Mouse (Mus musculus) kidney, adult 2 months (tissue): ENCODE measurements around the gene Zbtb48. TPM values are rescaled to one million over a fixed set of nuclear protein-coding genes. Genes with fewer than 3 reads are reported as not detected.

Experiments used
- DNase-seq: peaks from one replicate; pipeline ENCODE4 v3.0.0; 2021
- H3K27ac ChIP-seq: fragments of 200-500 bp; 2 replicates; pipeline ENCODE4 v1.5.1; 2012; ENCODE audit warnings: low read depth, low read length, control low read depth, inconsistent platforms; ENCODE audit not compliant: insufficient read depth
- H3K27me3 ChIP-seq: fragments of 200-500 bp; replicated peaks from 2 replicates; pipeline ENCODE4 v1.6.1; 2012; ENCODE audit warnings: mild to moderate bottlenecking, moderate library complexity, low read length, inconsistent platforms; ENCODE audit not compliant: control insufficient read depth, insufficient read depth
- H3K36me3 ChIP-seq: fragments of 200-500 bp; 2 replicates; pipeline ENCODE4 v1.6.1; 2012; ENCODE audit warnings: mild to moderate bottlenecking, moderate library complexity, low read length, inconsistent platforms; ENCODE audit not compliant: control insufficient read depth, insufficient read depth
- H3K4me1 ChIP-seq: fragments of 200-500 bp; 2 replicates; pipeline ENCODE4 v1.6.1; 2011; ENCODE audit warnings: low read length; ENCODE audit not compliant: control insufficient read depth, insufficient read depth
- H3K4me3 ChIP-seq: fragments of 200-500 bp; 2 replicates; pipeline ENCODE4 v1.5.1; 2011; ENCODE audit warnings: mild to moderate bottlenecking, low read depth, low read length, control low read depth; ENCODE audit not compliant: insufficient read depth
- CTCF ChIP-seq: fragments of 200-500 bp; conservative IDR thresholded peaks from 2 replicates; pipeline ENCODE4 v1.5.1; 2011; ENCODE audit warnings: low read depth, mild to moderate bottlenecking, control low read depth, low read length, moderate library complexity, mixed read lengths; ENCODE audit not compliant: insufficient read depth, insufficient read length
- POLR2A ChIP-seq: fragments of 200-500 bp; IDR thresholded peaks from one replicate; pipeline ENCODE4 v1.6.1; 2011; ENCODE audit warnings: low read depth, low read length, control low read depth
- WGBS: fragments of 180-500 bp; shearing (Covaris S2); methylation state at CpG from one replicate; pipeline ENCODE4 v1.1.7; 2018; 5-methylcytosine and 5-hydroxymethylcytosine counted together
- polyA plus RNA-seq: library from polyadenylated mRNA; depleted of rRNA; stranded (reverse); fragments of >200 nt; gene quantifications from 2 replicates; pipeline ENCODE4 v1.2.3, GENCODE M21; 2012; rRNA removed

The Zbtb48 gene
- polyA plus RNA-seq, 1 experiment = 11.0 TPM

- H3K27ac ChIP-seq = no peak overlapping the region
- DNase-seq = no peak
- peaks cover 9% of the 10 kb centered on the region; the same call in 1 of the 2 replicates for H3K4me1 ChIP-seq
- H3K36me3 ChIP-seq = no peaks in the 10 kb centered on the region
- H3K27me3 ChIP-seq = no peaks in the 10 kb centered on the region
- no peak overlapping the region for H3K4me3 ChIP-seq
- TF ChIP-seq POLR2A (no peak), CTCF (no peak)
- WGBS = 63% methylated on average over 17 of the region's 17 CpGs
Measured at GRCm38 (mm10) chr4:151983043-151983442, 44.4 kb downstream of the Zbtb48 start.

DNA sequence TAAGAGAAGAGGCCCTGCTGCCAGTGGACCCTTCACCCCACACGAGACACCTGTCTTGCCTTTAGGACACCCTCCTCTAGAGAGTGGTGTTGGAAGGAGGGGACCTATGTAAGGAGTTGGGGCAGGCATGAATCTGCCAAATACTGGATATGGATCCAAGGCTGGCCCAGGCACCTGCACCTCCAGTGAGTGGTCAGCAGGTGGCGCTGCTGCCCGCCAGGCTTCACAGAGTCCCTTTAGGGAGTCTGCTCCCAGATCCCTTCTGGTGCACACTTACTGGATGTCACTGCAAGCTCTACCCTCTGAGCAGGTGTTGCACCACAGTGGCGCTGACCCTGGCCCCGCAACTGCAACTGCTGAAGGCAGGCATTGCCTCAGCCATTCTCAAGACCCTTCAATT lies 46.1 kb downstream of the Zbtb48 start:
- peaks cover 2% of the 10 kb centered on the region; the same call in 1 of the 2 replicates for H3K4me1 ChIP-seq
- no peak overlapping the region for H3K27ac ChIP-seq
- no peaks in the 10 kb centered on the region for H3K27me3 ChIP-seq
- TF ChIP-seq CTCF (peak; percentile 99; the same call in 1 of the 2 replicates), POLR2A (no peak)
- WGBS = 11% methylated on average over 5 of the region's 5 CpGs
- no peaks in the 10 kb centered on the region for H3K36me3 ChIP-seq
- H3K4me3 ChIP-seq = no peak overlapping the region
- peak; percentile 84 for DNase-seq

DNA sequence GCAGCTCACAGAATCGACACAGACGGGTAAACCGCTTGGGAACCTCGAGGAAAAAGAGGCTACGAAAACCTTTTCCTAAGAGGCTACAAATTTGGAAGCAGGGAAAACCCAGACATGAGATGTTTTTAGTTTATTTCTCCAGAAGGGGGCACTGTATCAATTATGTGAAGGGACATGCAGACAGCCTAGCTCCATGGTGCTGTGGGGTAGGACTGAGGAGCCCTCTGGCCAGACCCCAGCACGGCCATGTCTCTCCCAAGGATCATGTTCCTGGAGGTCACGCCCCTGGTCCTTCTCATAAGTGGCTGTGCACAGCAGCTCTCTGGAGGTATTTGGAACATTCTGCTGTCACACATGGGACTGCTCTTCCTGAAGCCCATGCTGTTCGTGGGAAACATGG lies 46.8 kb downstream of the Zbtb48 start:
- Histone ChIP-seq H3K4me1 (no peaks in the 10 kb centered on the region), H3K36me3 (no peaks in the 10 kb centered on the region), H3K27ac (no peak overlapping the region), H3K27me3 (no peaks in the 10 kb centered on the region), H3K4me3 (no peak overlapping the region)
- peak; percentile 23; the same call in 1 of the 2 replicates for TF ChIP-seq CTCF
- TF ChIP-seq POLR2A = no peak
- 68% methylated on average over 8 of the region's 8 CpGs for WGBS
- peak; percentile 35 for DNase-seq

- peak; percentile 84 for DNase-seq
- TF ChIP-seq POLR2A (no peak), CTCF (peak; percentile 77)
- Histone ChIP-seq H3K36me3 (no peaks in the 10 kb centered on the region), H3K4me1 (no peaks in the 10 kb centered on the region), H3K27ac (no peak overlapping the region), H3K4me3 (no peak overlapping the region), H3K27me3 (no peaks in the 10 kb centered on the region)
- WGBS = 22% methylated on average over 10 of the region's 10 CpGs
Measured at GRCm38 (mm10) chr4:151977748-151978147, 49.7 kb downstream of the Zbtb48 start.

GRCm38 (mm10) chr4:151975441-151975840 lies 52.0 kb downstream of the Zbtb48 start:
- TF ChIP-seq POLR2A = no peak
- TF ChIP-seq CTCF = peak; percentile 27; the same call in 1 of the 2 replicates
- H3K27ac ChIP-seq = no peak overlapping the region
- H3K36me3 ChIP-seq = no peaks in the 10 kb centered on the region
- no peaks in the 10 kb centered on the region for H3K4me1 ChIP-seq
- 90% methylated on average over 3 of the region's 3 CpGs for WGBS
- no peak overlapping the region for H3K4me3 ChIP-seq
- no peaks in the 10 kb centered on the region for H3K27me3 ChIP-seq
- DNase-seq = peak; percentile 45

DNA sequence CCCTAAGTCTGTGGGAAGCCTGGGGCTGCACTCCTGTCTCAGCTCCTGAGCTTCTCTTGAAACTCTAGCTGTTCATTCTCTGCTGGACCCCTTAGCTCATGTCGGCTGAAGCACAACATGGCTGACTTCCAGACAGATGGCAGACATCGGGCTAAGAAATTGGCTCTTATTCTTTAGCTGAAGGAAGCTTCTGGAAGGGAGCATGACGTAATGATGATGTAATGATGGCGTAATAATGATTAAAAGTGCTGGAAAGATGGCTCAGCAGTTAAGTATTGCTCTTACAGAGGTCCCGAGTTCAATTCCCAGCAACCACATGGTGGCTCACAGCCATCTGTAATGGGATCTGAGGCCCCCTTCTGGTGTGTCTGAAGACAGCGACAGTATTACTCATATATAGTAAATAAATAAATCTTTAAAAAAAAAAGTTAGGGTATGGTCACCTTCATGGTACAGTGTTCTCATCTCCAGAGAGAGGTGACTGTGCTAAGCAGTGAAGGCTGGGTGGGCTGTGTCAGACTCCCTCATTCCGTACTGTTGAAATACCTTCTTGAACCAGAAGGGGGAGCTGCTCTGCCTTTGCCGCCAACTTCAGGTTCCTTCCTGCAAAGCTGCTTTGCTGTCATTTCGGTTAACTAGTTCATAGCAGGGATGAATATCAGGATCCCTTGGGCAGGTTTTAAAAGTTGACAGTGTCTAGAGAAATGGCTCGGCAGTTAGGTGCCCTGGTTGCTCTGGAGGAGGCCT lies 55.1 kb downstream of the Zbtb48 start:
- Histone ChIP-seq H3K4me1 (no peaks in the 10 kb centered on the region), H3K4me3 (no peak overlapping the region), H3K27me3 (no peaks in the 10 kb centered on the region), H3K27ac (no peak overlapping the region), H3K36me3 (no peaks in the 10 kb centered on the region)
- 65% methylated on average over 10 of the region's 10 CpGs for WGBS
- peak; percentile 63; the same call in 1 of the 2 replicates for TF ChIP-seq CTCF
- no peak for TF ChIP-seq POLR2A
- no peak for DNase-seq

Other genes with a start within 250 kb of the Zbtb48 start
- gene Camta1, start 165.8 kb downstream of the Zbtb48 start, polyA plus RNA-seq = 7.7 and 7.8 TPM in 2 replicates
- gene Dnajc11, start 94.0 kb downstream of the Zbtb48 start, polyA plus RNA-seq = 70.0 and 76.1 TPM in 2 replicates
- 30.6 and 33.7 TPM in 2 replicates for gene Thap3, start 38.7 kb downstream of the Zbtb48 start, polyA plus RNA-seq
- 4.9 and 5.5 TPM in 2 replicates for gene Phf13, start 31.4 kb downstream of the Zbtb48 start, polyA plus RNA-seq
- gene Klhl21, start 18.9 kb downstream of the Zbtb48 start, polyA plus RNA-seq = 23.0 and 26.7 TPM in 2 replicates
- 0.12 and 0.22 TPM in 2 replicates for gene Tas1r1, start 10.9 kb upstream of the Zbtb48 start, polyA plus RNA-seq
- gene Nol9, start 11.7 kb upstream of the Zbtb48 start, polyA plus RNA-seq = 18.1 and 19.8 TPM in 2 replicates
- 22.2 and 23.6 TPM in 2 replicates for gene Plekhg5, start 44.8 kb upstream of the Zbtb48 start, polyA plus RNA-seq
- gene Tnfrsf25, start 88.3 kb upstream of the Zbtb48 start, polyA plus RNA-seq = 3.3 and 4.4 TPM in 2 replicates
- 48.3 and 57.5 TPM in 2 replicates for gene Espn, start 124.7 kb upstream of the Zbtb48 start, polyA plus RNA-seq
- gene Hes2, start 131.2 kb upstream of the Zbtb48 start, polyA plus RNA-seq = 0.81 and 1.0 TPM in 2 replicates
- gene Acot7, start 150.5 kb upstream of the Zbtb48 start, polyA plus RNA-seq = 80.2 and 90.1 TPM in 2 replicates
- 6.9 and 9.5 TPM in 2 replicates for gene Gpr153, start 246.6 kb upstream of the Zbtb48 start, polyA plus RNA-seq